Mouse (Mus musculus): ENCODE measurements at regions not wholly inside any gene's neighbourhood (a gene's known extent, or its start where the extent isn't known, plus 50 kb on each side); places are given as distances from the start of the nearest gene placed in this dataset.
"Not testable (repeated sequence)": the region's sequence is repeated elsewhere in the genome, so short reads cannot be mapped to it uniquely, and the experiment has no call there.

GRCm38 (mm10) chr15:91983186-91983585 lies 67.8 kb upstream of the Cntn1 start:
- TF ChIP-seq CTCF, POLR2A (IDR thresholded peaks at IDR 0.05; ENCODE audit: extremely low read depth, insufficient read depth, low read length): not testable (repeated sequence)

All from cortical plate, adult 2 months (tissue).